Mouse (Mus musculus): ENCODE measurements around the gene Eps15l1.

DNA sequence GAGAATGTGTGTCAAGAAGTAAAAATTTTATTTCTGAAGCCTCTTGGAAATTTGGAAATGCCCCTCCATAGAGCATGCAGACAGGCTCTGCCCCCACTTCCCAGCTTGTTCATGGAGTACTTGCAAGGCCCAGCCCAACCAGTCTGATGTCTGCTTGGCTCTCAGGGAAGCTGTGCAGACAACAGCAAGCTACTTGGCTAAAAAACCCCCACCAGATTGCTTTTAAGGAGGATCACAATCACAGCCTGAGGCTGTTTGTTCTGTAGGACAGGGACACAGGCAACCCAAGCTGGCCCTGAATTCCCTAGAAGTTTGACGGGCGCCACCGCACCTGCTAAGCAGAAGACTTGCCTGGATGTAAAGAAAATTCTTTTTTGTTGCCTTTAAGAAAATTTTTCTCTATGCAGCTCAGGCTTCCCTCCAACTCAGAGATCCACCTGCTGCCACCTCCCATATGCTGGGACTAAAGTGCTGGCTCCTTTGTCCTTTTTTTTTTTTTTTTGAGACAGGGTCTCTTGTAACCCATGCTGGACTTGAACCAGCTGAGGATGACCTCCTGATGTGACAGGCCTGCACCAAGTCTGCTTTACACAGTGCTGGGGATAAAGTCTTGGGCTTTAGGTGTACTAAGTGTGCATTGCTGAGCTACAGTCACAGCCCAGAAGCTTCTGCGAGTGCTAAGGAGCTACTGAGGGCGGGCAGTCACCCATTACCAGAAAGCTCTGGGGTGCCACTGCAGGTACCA is 78.5 kb downstream of the Eps15l1 start:
- TF ChIP-seq GATA1 (IDR thresholded peaks at IDR 0.05; ENCODE audit: low read length): no peak
- no peak for TF ChIP-seq TAL1 (IDR thresholded peaks at IDR 0.05; ENCODE audit: low read length)

Measured in erythroblast, embryonic 14.5 days (primary cell).